Mouse (Mus musculus) forebrain, postnatal 0 days (tissue): ENCODE results near the gene Calm2. TPM values are rescaled to one million over a fixed set of nuclear protein-coding genes. Genes with fewer than 3 reads are reported as not detected.
A peak's percentile ranks its signal among the peaks of the same experiment; 100 is the strongest.

Experiments used
- ATAC-seq: fragments of 200-750 bp; cut with Nextera tagmentation; 2 replicates; pipeline ENCODE4 v1.8.0; 2017; ENCODE audit warnings: mild to moderate bottlenecking, moderate library complexity
- DNase-seq: peaks from one replicate; pipeline ENCODE4 v3.0.0-alpha.2; 2015
- H3K27ac ChIP-seq: fragments of 300-500 bp; sonication (generic); 2 replicates; pipeline ENCODE4 v1.5.1; 2014; ENCODE audit warnings: low read depth, mild to moderate bottlenecking, antibody characterized with exemption, low read length, moderate library complexity, mixed read lengths
- H3K27me3 ChIP-seq: fragments of 300-500 bp; sonication (generic); 2 replicates; pipeline ENCODE4 v1.6.1; 2014; ENCODE audit warnings: mild to moderate bottlenecking, low read length, mixed read lengths; ENCODE audit not compliant: insufficient read depth
- H3K36me3 ChIP-seq: fragments of 300-500 bp; sonication (generic); 2 replicates; pipeline ENCODE4 v1.6.1; 2014; ENCODE audit warnings: mild to moderate bottlenecking, moderate library complexity; ENCODE audit not compliant: insufficient read depth
- H3K4me1 ChIP-seq: fragments of 300-500 bp; sonication (generic); 2 replicates; pipeline ENCODE4 v1.6.1; 2014; ENCODE audit warnings: antibody characterized with exemption; ENCODE audit not compliant: insufficient read depth
- H3K4me2 ChIP-seq: fragments of 300-500 bp; sonication (generic); 2 replicates; pipeline ENCODE4 v1.6.1; 2014; ENCODE audit warnings: low read depth, mild to moderate bottlenecking, moderate library complexity
- H3K4me3 ChIP-seq: fragments of 300-500 bp; sonication (generic); 2 replicates; pipeline ENCODE4 v1.5.1; 2014; ENCODE audit warnings: low read depth, low read length, mixed read lengths
- H3K9ac ChIP-seq: fragments of 300-500 bp; sonication (generic); 2 replicates; pipeline ENCODE4 v1.6.1; 2014; ENCODE audit warnings: mild to moderate bottlenecking
- H3K9me3 ChIP-seq: fragments of 300-500 bp; sonication (generic); 2 replicates; pipeline ENCODE4 v1.6.1; 2016; ENCODE audit warnings: low read length
- CTCF ChIP-seq: sonication (generic); IDR thresholded peaks from 2 replicates; pipeline ENCODE4 v1.5.1; 2016; ENCODE audit warnings: antibody characterized with exemption, control low read depth, low read depth
- WGBS: fragments of 180-500 bp; shearing (Covaris S2); extraction: QIAGEN DNeasy Blood & Tissue Kit; methylation state at CpG from one replicate; pipeline ENCODE4 v1.1.7; 2014; 5-methylcytosine and 5-hydroxymethylcytosine counted together
- polyA plus RNA-seq: library from polyadenylated mRNA; unstranded; fragments of >200 nt; fragmentation: Nextera tagmentation; extraction: Ambion mirVana; gene quantifications from 2 replicates; pipeline ENCODE4 v1.2.1, GENCODE M21; 2015
- total RNA-seq: library from RNA; depleted of rRNA; stranded (reverse); fragments of >200 nt; gene quantifications from 2 replicates; pipeline ENCODE4 v1.2.3, GENCODE M21; 2014

Gene Calm2
- total and polyA plus RNA-seq, 2 experiments from 2014 or later, result 1,563 to 3,264 TPM

DNA sequence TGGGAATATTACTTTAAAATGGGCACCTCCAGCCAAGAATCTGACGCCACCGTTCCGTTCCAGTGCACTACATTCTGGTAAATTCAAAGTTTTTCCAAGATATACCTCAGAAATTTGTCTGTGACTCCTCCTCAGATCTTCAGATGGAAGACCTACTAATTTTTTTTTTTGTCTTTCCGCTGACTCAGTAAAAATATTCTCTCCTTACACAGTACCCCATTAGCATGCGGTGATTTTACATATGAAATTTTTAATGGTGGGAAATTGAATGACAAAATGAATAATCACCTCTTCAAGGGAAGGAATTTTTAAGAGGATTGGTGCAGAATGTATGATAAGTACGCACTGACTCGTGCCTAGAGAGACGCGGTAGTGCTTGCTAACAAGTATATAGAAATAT is 1.6 kb upstream of the Calm2 start:
- H3K4me2 ChIP-seq, result no peak overlapping the region
- ATAC-seq (no peak), DNase-seq (no peak)
- no peaks in the 10 kb centered on the region for H3K9me3 ChIP-seq
- no peaks in the 10 kb centered on the region for H3K27me3 ChIP-seq
- TF ChIP-seq CTCF, result no peak
- no peak overlapping the region; the same call in 1 of the 2 replicates for H3K27ac ChIP-seq
- 72% methylated on average over 9 of the region's 9 CpGs for WGBS
- H3K4me3 ChIP-seq, result no peak overlapping the region
- H3K36me3 ChIP-seq, result no peaks in the 10 kb centered on the region
- H3K4me1 ChIP-seq, result peaks cover 14% of the 10 kb centered on the region
- H3K9ac ChIP-seq, result no peak overlapping the region

- TF ChIP-seq CTCF, result no peak
- ATAC-seq (no peak), DNase-seq (no peak)
- Histone ChIP-seq H3K36me3 (no peaks in the 10 kb centered on the region), H3K9ac (peak overlapping the region; percentile 99), H3K4me1 (peaks cover 18% of the 10 kb centered on the region), H3K9me3 (no peaks in the 10 kb centered on the region), H3K27ac (peak overlapping the region; percentile 99), H3K4me2 (peak overlapping the region; percentile 63), H3K27me3 (no peaks in the 10 kb centered on the region), H3K4me3 (peak overlapping the region; percentile 80)
- 26% methylated on average over 12 of the region's 12 CpGs for WGBS
Measured at GRCm38 (mm10) chr17:87447612-87448200, 971 bp upstream of the Calm2 start.

- peak; percentile 87 for DNase-seq
- Histone ChIP-seq H3K4me1 (peaks cover 25% of the 10 kb centered on the region), H3K27ac (peak overlapping the region; percentile 99), H3K4me3 (peak overlapping the region; percentile 80), H3K9me3 (no peaks in the 10 kb centered on the region), H3K36me3 (no peaks in the 10 kb centered on the region), H3K4me2 (peak overlapping the region; percentile 68), H3K9ac (peak overlapping the region; percentile 99), H3K27me3 (no peaks in the 10 kb centered on the region)
- TF ChIP-seq CTCF, result no peak
- peak; percentile 72 for ATAC-seq
- WGBS, result 3% methylated on average over 46 of the region's 86 CpGs
Measured at GRCm38 (mm10) chr17:87445917-87446766, 593 bp downstream of the Calm2 start.

- under 1% methylated on average over 13 of the region's 13 CpGs for WGBS
Measured at GRCm38 (mm10) chr17:87445337-87445916, 1.3 kb downstream of the Calm2 start.

DNA sequence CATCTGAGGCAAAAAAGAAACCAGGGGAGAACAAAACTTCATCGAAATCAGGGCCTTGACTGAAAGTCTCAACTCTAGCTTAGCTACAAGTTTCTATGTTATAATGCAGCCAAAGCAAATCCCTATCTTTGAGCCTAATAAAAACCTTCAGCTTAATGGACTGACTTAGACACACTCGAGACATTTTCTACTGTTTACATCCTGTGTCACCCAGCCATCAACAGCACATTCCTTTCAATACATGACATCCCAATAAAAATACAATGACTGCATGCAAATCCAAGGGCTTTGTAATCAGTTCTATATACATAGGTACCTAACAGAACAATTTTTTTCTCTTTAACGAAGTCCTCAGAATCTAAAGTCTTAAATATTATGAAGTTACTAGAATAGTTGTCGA is 2.0 kb downstream of the Calm2 start:
- H3K27ac ChIP-seq, result no peak overlapping the region
- H3K36me3 ChIP-seq, result no peaks in the 10 kb centered on the region
- DNase-seq (no peak), ATAC-seq (no peak)
- H3K9ac ChIP-seq, result peak overlapping the region; percentile 28; the same call in 1 of the 2 replicates
- no peaks in the 10 kb centered on the region for H3K9me3 ChIP-seq
- 24% methylated on average over 4 of the region's 4 CpGs for WGBS
- H3K4me2 ChIP-seq, result peak overlapping the region; percentile 65
- no peak for TF ChIP-seq CTCF
- H3K4me3 ChIP-seq, result peak overlapping the region; percentile 37
- H3K4me1 ChIP-seq, result peaks cover 25% of the 10 kb centered on the region
- no peaks in the 10 kb centered on the region for H3K27me3 ChIP-seq

More at GRCm38 (mm10) chr17:87445337-87445916, 1.3 kb downstream of the Calm2 start:
- peak overlapping the region; percentile 99 for H3K27ac ChIP-seq
- no peaks in the 10 kb centered on the region for H3K9me3 ChIP-seq
- peak overlapping the region; percentile 80 for H3K4me3 ChIP-seq
- H3K9ac ChIP-seq, result peak overlapping the region; percentile 99
- ATAC-seq (no peak), DNase-seq (no peak)
- no peaks in the 10 kb centered on the region for H3K27me3 ChIP-seq
- no peak for TF ChIP-seq CTCF
- no peaks in the 10 kb centered on the region for H3K36me3 ChIP-seq
- peaks cover 25% of the 10 kb centered on the region for H3K4me1 ChIP-seq
- peak overlapping the region; percentile 68 for H3K4me2 ChIP-seq

GRCm38 (mm10) chr17:87441537-87441936 is 5.2 kb downstream of the Calm2 start:
- H3K36me3 ChIP-seq, result no peaks in the 10 kb centered on the region
- WGBS, result 52% methylated on average over 2 of the region's 2 CpGs
- H3K27me3 ChIP-seq, result no peaks in the 10 kb centered on the region
- no peak overlapping the region for H3K4me3 ChIP-seq
- H3K9me3 ChIP-seq, result no peaks in the 10 kb centered on the region
- TF ChIP-seq CTCF, result no peak
- peak overlapping the region; percentile 65 for H3K4me2 ChIP-seq
- DNase-seq (no peak), ATAC-seq (no peak)
- H3K9ac ChIP-seq, result no peak overlapping the region
- peaks cover 25% of the 10 kb centered on the region for H3K4me1 ChIP-seq
- no peak overlapping the region for H3K27ac ChIP-seq

GRCm38 (mm10) chr17:87439441-87439840 is 7.3 kb downstream of the Calm2 start:
- no peaks in the 10 kb centered on the region for H3K27me3 ChIP-seq
- no peak overlapping the region for H3K9ac ChIP-seq
- peaks cover 22% of the 10 kb centered on the region for H3K4me1 ChIP-seq
- DNase-seq (no peak), ATAC-seq (no peak)
- WGBS, result 87% methylated on average over 2 of the region's 2 CpGs
- H3K4me2 ChIP-seq, result no peak overlapping the region
- no peak overlapping the region for H3K4me3 ChIP-seq
- no peak for TF ChIP-seq CTCF
- H3K27ac ChIP-seq, result no peak overlapping the region
- H3K36me3 ChIP-seq, result peaks cover 10% of the 10 kb centered on the region
- no peaks in the 10 kb centered on the region for H3K9me3 ChIP-seq
